Mouse (Mus musculus) myocyte (in vitro differentiated cells): ENCODE measurements around the gene Slc6a17. TPM values are rescaled to one million over a fixed set of nuclear protein-coding genes. Genes with fewer than 3 reads are reported as not detected.

Experiments used
- H3K27me3 ChIP-seq: one replicate; pipeline ENCODE4 v1.6.1; 2011; ENCODE audit not compliant: control insufficient read depth, insufficient read depth, insufficient read length
- H3K36me3 ChIP-seq: one replicate; pipeline ENCODE4 v1.6.1; 2011; ENCODE audit not compliant: control insufficient read depth, insufficient read depth
- H3K4me2 ChIP-seq: one replicate; pipeline ENCODE4 v1.6.1; 2011; ENCODE audit warnings: low read depth, control low read depth
- H3K4me3 ChIP-seq: one replicate; pipeline ENCODE4 v1.5.1; 2011; ENCODE audit warnings: mild to moderate bottlenecking, control low read depth, moderate library complexity
- H3K79me2 ChIP-seq: one replicate; pipeline ENCODE4 v1.6.1; 2011; ENCODE audit not compliant: control insufficient read depth, insufficient read depth
- H3ac ChIP-seq: one replicate; pipeline ENCODE4 v1.6.1; 2011; ENCODE audit not compliant: control insufficient read depth, insufficient read length
- CEBPB ChIP-seq: IDR thresholded peaks from 2 replicates; pipeline ENCODE4 v1.6.1; 2011; ENCODE audit warnings: mild to moderate bottlenecking, moderate library complexity; ENCODE audit not compliant: poor library complexity, insufficient read depth, severe bottlenecking
- E2F4 ChIP-seq: IDR thresholded peaks from one replicate; pipeline ENCODE4 v1.6.1; 2011; ENCODE audit warnings: mild to moderate bottlenecking, control low read depth, moderate library complexity; ENCODE audit not compliant: insufficient read depth
- MAX ChIP-seq: IDR thresholded peaks from one replicate; pipeline ENCODE4 v1.6.1; 2011; ENCODE audit warnings: low read depth, mild to moderate bottlenecking, control low read depth
- MYOD1 ChIP-seq, 3 experiments: IDR thresholded peaks; one replicate each; pipeline ENCODE4 v1.6.1; 2011; ENCODE audit warnings: control low read depth in 2 of 3, low read depth in 2 of 3, mild to moderate bottlenecking in 2 of 3, moderate library complexity in 1 of 3; ENCODE audit not compliant: insufficient read length in 2 of 3, control insufficient read depth in 1 of 3
- MYOG ChIP-seq, 3 experiments: IDR thresholded peaks; one replicate each; pipeline ENCODE4 v1.6.1; 2011; ENCODE audit warnings: control low read depth in 2 of 3, low read depth in 2 of 3, mild to moderate bottlenecking in 2 of 3; ENCODE audit not compliant: insufficient read length in 2 of 3, control insufficient read depth in 1 of 3, insufficient read depth in 1 of 3
- POLR2A ChIP-seq: IDR thresholded peaks from one replicate; pipeline ENCODE4 v1.6.1; 2011; ENCODE audit warnings: low read depth, mild to moderate bottlenecking, control low read depth, moderate library complexity; ENCODE audit not compliant: insufficient read length
- POLR2AphosphoS2 ChIP-seq: IDR thresholded peaks from one replicate; pipeline ENCODE4 v1.6.1; 2011; ENCODE audit warnings: low read depth, control low read depth; ENCODE audit not compliant: insufficient read length
- REST ChIP-seq: IDR thresholded peaks from one replicate; pipeline ENCODE4 v1.6.1; 2011; ENCODE audit warnings: mild to moderate bottlenecking, control low read depth, moderate library complexity; ENCODE audit not compliant: insufficient read depth, insufficient read length
- SRF ChIP-seq: IDR thresholded peaks from one replicate; pipeline ENCODE4 v1.6.1; 2011; ENCODE audit warnings: low read depth; ENCODE audit not compliant: control insufficient read depth, insufficient read length
- TCF12 ChIP-seq: IDR thresholded peaks from one replicate; pipeline ENCODE4 v1.6.1; 2011; ENCODE audit warnings: mild to moderate bottlenecking, control low read depth; ENCODE audit not compliant: poor library complexity, insufficient read depth, severe bottlenecking
- TCF3 ChIP-seq: IDR thresholded peaks from one replicate; pipeline ENCODE4 v1.6.1; 2011; ENCODE audit warnings: low read depth, control low read depth; ENCODE audit not compliant: insufficient read length
- USF1 ChIP-seq: IDR thresholded peaks from one replicate; pipeline ENCODE4 v1.6.1; 2011; ENCODE audit warnings: low read depth, mild to moderate bottlenecking, control low read depth, moderate library complexity
- polyA plus RNA-seq: library from polyadenylated mRNA; unstranded; fragments of >200 nt; fragmentation: generic; extraction: Trizol; gene quantifications from one replicate; pipeline ENCODE4 v1.2.1, GENCODE M21; 2012; ENCODE audit warnings: missing spikeins

Slc6a17 gene
- polyA plus RNA-seq, 1 experiment: 1.9 TPM

GRCm38 (mm10) chr3:107443866-107444265 is 74.0 kb downstream of the Slc6a17 start:
- TF ChIP-seq REST (no peak), TCF12 (no peak), SRF (no peak)
- H3K4me2 ChIP-seq: no peak overlapping the region
- no peaks in the 10 kb centered on the region for H3K79me2 ChIP-seq
- H3K36me3 ChIP-seq: no peaks in the 10 kb centered on the region
- H3K4me3 ChIP-seq: no peak overlapping the region
- H3ac ChIP-seq: no peak overlapping the region
- H3K27me3 ChIP-seq: peaks cover 82% of the 10 kb centered on the region

GRCm38 (mm10) chr3:107442191-107442590 is 75.6 kb downstream of the Slc6a17 start:
- H3K36me3 ChIP-seq: no peaks in the 10 kb centered on the region
- no peak overlapping the region for H3K4me3 ChIP-seq
- TF ChIP-seq POLR2AphosphoS2: no peak
- no peak for TF ChIP-seq USF1
- TF ChIP-seq MYOD1 (IDR thresholded peaks at IDR 0.05; ENCODE audit: control insufficient read depth in 1 of 3, insufficient read length in 2 of 3, low read depth in 2 of 3): no peak
- no peak for TF ChIP-seq TCF3
- peaks cover 87% of the 10 kb centered on the region for H3K27me3 ChIP-seq
- no peak overlapping the region for H3K4me2 ChIP-seq
- H3K79me2 ChIP-seq: no peaks in the 10 kb centered on the region
- H3ac ChIP-seq: no peak overlapping the region

DNA sequence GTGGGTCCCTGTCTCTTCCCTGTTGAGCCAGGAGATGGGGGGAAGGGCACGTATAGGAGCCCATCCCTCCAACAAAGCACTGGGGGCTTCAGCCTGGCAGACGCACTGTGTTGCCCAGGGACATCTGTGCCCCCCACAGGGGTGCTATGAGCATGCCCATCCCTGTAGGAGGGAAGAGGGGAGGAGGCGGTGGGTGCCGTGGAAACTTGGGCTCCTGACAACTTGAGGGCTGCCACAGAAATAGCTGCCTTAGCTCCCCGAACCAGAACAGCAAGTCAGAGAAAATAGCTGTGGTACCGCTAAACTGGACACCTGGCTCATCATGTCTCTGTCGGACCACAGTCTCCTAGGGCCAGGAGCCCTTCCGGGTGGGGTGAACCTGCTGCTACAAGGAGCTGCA is 76.5 kb downstream of the Slc6a17 start:
- no peak for TF ChIP-seq MYOD1 (IDR thresholded peaks at IDR 0.05; ENCODE audit: control insufficient read depth in 1 of 3, insufficient read length in 2 of 3, low read depth in 2 of 3)
- TF ChIP-seq TCF12: no peak
- no peak for TF ChIP-seq REST
- no peak for TF ChIP-seq SRF
- TF ChIP-seq USF1: no peak
- no peak for TF ChIP-seq POLR2A
- TF ChIP-seq MYOG (IDR thresholded peaks at IDR 0.05; ENCODE audit: control insufficient read depth in 1 of 3, insufficient read depth in 1 of 3, insufficient read length in 2 of 3, low read depth in 2 of 3): no peak
- TF ChIP-seq POLR2AphosphoS2: no peak
- TF ChIP-seq CEBPB: no peak
- no peak for TF ChIP-seq E2F4
- TF ChIP-seq MAX: no peak
- no peak for TF ChIP-seq TCF3

GRCm38 (mm10) chr3:107439280-107439679 is 78.5 kb downstream of the Slc6a17 start:
- Histone ChIP-seq H3ac (no peak overlapping the region), H3K79me2 (no peaks in the 10 kb centered on the region), H3K4me2 (no peak overlapping the region), H3K36me3 (no peaks in the 10 kb centered on the region), H3K27me3 (peaks cover 78% of the 10 kb centered on the region), H3K4me3 (no peak overlapping the region)
- TF ChIP-seq CEBPB: no peak
- TF ChIP-seq MAX: no peak
- no peak for TF ChIP-seq MYOG (IDR thresholded peaks at IDR 0.05; ENCODE audit: control insufficient read depth in 1 of 3, insufficient read depth in 1 of 3, insufficient read length in 2 of 3, low read depth in 2 of 3)

More for the DNA sequence above, 76.5 kb downstream of the Slc6a17 start:
- Histone ChIP-seq H3K36me3 (no peaks in the 10 kb centered on the region), H3K79me2 (no peaks in the 10 kb centered on the region), H3K4me3 (no peak overlapping the region), H3ac (no peak overlapping the region), H3K4me2 (no peak overlapping the region), H3K27me3 (peaks cover 91% of the 10 kb centered on the region)

- H3K4me2 ChIP-seq: no peak overlapping the region
- no peaks in the 10 kb centered on the region for H3K79me2 ChIP-seq
- no peak overlapping the region for H3K4me3 ChIP-seq
- TF ChIP-seq TCF3 (no peak), SRF (no peak), POLR2A (no peak), REST (no peak), USF1 (no peak)
- no peaks in the 10 kb centered on the region for H3K36me3 ChIP-seq
- no peak overlapping the region for H3ac ChIP-seq
- peaks cover 63% of the 10 kb centered on the region for H3K27me3 ChIP-seq
These were observed 80.2 kb downstream of the Slc6a17 start for GRCm38 (mm10) chr3:107437666-107438065.

DNA sequence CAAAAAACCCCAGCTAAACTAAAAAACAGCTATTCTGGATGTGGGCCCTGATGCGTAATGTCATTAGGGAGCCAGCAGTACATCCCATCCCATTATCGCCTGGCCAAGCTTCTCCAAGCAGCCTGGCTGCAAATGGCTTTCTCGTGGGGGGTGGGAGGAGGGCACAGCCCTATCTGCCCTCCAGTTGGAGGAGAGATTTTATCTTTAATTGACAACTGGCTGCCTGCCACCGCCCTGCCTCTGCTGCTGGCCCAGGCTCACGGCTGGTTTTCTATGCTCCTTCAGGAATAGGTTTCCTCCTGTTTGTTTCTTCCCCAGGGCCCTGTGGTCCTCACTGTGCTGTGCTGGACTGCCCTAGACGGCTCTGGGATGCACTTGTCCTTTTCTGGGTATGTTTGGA is 81.4 kb downstream of the Slc6a17 start:
- Histone ChIP-seq H3ac (no peak overlapping the region), H3K27me3 (peaks cover 52% of the 10 kb centered on the region), H3K79me2 (no peaks in the 10 kb centered on the region), H3K36me3 (no peaks in the 10 kb centered on the region), H3K4me2 (no peak overlapping the region), H3K4me3 (no peak overlapping the region)
- TF ChIP-seq CEBPB: no peak
- no peak for TF ChIP-seq MYOD1 (IDR thresholded peaks at IDR 0.05; ENCODE audit: control insufficient read depth in 1 of 3, insufficient read length in 2 of 3, low read depth in 2 of 3)
- TF ChIP-seq TCF3: no peak
- no peak for TF ChIP-seq POLR2AphosphoS2
- TF ChIP-seq MYOG (IDR thresholded peaks at IDR 0.05; ENCODE audit: control insufficient read depth in 1 of 3, insufficient read depth in 1 of 3, insufficient read length in 2 of 3, low read depth in 2 of 3): no peak
- TF ChIP-seq REST: no peak
- no peak for TF ChIP-seq TCF12
- no peak for TF ChIP-seq USF1
- TF ChIP-seq E2F4: no peak
- no peak for TF ChIP-seq MAX
- TF ChIP-seq SRF: no peak
- TF ChIP-seq POLR2A: no peak
